Mouse (Mus musculus) CH12.LX (cell line): ENCODE measurements around the gene Ppara. TPM values are rescaled to one million over a fixed set of nuclear protein-coding genes. Genes with fewer than 3 reads are reported as not detected.
A peak's percentile ranks its signal among the peaks of the same experiment; 100 is the strongest.

Experiments
- DNase-seq: peaks from one replicate; pipeline ENCODE4 v3.0.0-alpha.2; 2013; ENCODE audit errors: extremely low read depth
- H3K27ac ChIP-seq: 2 replicates; pipeline ENCODE4 v1.5.1; 2012; ENCODE audit warnings: low read depth, mild to moderate bottlenecking, control low read depth, moderate library complexity; ENCODE audit not compliant: insufficient read depth
- H3K27me3 ChIP-seq: replicated peaks from 2 replicates; pipeline ENCODE3; 2012; ENCODE audit warnings: inconsistent platforms
- H3K36me3 ChIP-seq, 2 experiments: replicated peaks in 1 of 2; 2 replicates each; pipeline versions ENCODE3 to v1.6.1; 2012; ENCODE audit warnings: inconsistent platforms in 1 of 2, low read length in 1 of 2, mild to moderate bottlenecking in 1 of 2, mixed read lengths in 1 of 2, moderate library complexity in 1 of 2; ENCODE audit not compliant: control insufficient read depth in 1 of 2, insufficient read depth in 1 of 2
- H3K4me1 ChIP-seq, 2 experiments: 2 replicates each; pipeline ENCODE4 v1.6.1; 2012; ENCODE audit warnings: inconsistent platforms in 1 of 2, moderate library complexity in 1 of 2; ENCODE audit not compliant: insufficient read depth in 2 of 2, control insufficient read depth in 1 of 2
- H3K4me2 ChIP-seq: 2 replicates; pipeline ENCODE4 v1.6.1; 2012; ENCODE audit warnings: low read depth, mild to moderate bottlenecking, control low read depth; ENCODE audit not compliant: poor library complexity, insufficient read depth, severe bottlenecking
- H3K4me3 ChIP-seq, 3 experiments: fragments of 150-350 bp in 1 of 3; sonication (generic) in 1 of 3; replicated peaks in 1 of 3; 2 replicates each; pipeline versions ENCODE3 to v1.5.1; 2011 to 2012; ENCODE audit warnings: low read depth in 2 of 3, low read length in 2 of 3, mild to moderate bottlenecking in 2 of 3, moderate library complexity in 2 of 3, control low read depth in 1 of 3, improper control_type of control experiment in 1 of 3, inconsistent platforms in 1 of 3, mixed read lengths in 1 of 3; ENCODE audit not compliant: poor library complexity in 1 of 3
- H3K79me2 ChIP-seq: replicated peaks from 2 replicates; pipeline ENCODE4 v1.6.1; 2012; ENCODE audit warnings: mild to moderate bottlenecking, moderate library complexity; ENCODE audit not compliant: control insufficient read depth, poor library complexity, insufficient read depth, severe bottlenecking; ENCODE audit errors: extremely low read depth
- H3K9ac ChIP-seq: 2 replicates; pipeline ENCODE4 v1.6.1; 2012; ENCODE audit warnings: low read depth, mild to moderate bottlenecking, control low read depth, moderate library complexity; ENCODE audit not compliant: insufficient read depth
- H3K9me3 ChIP-seq: replicated peaks from 2 replicates; pipeline ENCODE3; 2012; ENCODE audit warnings: low read length, inconsistent platforms, mixed read lengths
- BHLHE40 ChIP-seq: IDR thresholded peaks from 2 replicates; pipeline ENCODE4 v1.6.1; 2011; ENCODE audit warnings: mild to moderate bottlenecking, low read depth, low read length, improper control_type of control experiment
- CHD2 ChIP-seq: IDR thresholded peaks from 2 replicates; pipeline ENCODE4 v1.6.1; 2011; ENCODE audit warnings: low read length, improper control_type of control experiment
- CTCF ChIP-seq, 2 experiments: IDR thresholded peaks in 1 of 2; conservative IDR thresholded peaks in 1 of 2; 2 replicates each; pipeline ENCODE4 v1.5.1; 2011 to 2012; ENCODE audit warnings: low read depth in 2 of 2, low read length in 2 of 2, improper control_type of control experiment in 1 of 2, inconsistent platforms in 1 of 2, mild to moderate bottlenecking in 1 of 2, moderate library complexity in 1 of 2
- ELF1 ChIP-seq: IDR thresholded peaks from 2 replicates; pipeline ENCODE4 v1.6.1; 2014; ENCODE audit warnings: low read depth, mild to moderate bottlenecking, inconsistent platforms, low read length, improper control_type of control experiment
- EP300 ChIP-seq: IDR thresholded peaks from 2 replicates; pipeline ENCODE4 v1.6.1; 2011; ENCODE audit warnings: low read length, improper control_type of control experiment
- ETS1 ChIP-seq: conservative IDR thresholded peaks from 2 replicates; pipeline ENCODE4 v1.6.1; 2012; ENCODE audit warnings: low read depth, mild to moderate bottlenecking, inconsistent platforms, low read length, improper control_type of control experiment, moderate library complexity
- IRF4 ChIP-seq: IDR thresholded peaks from 2 replicates; pipeline ENCODE4 v1.6.1; 2014; ENCODE audit warnings: low read depth, mild to moderate bottlenecking, inconsistent platforms, low read length, improper control_type of control experiment
- JUN ChIP-seq: IDR thresholded peaks from 2 replicates; pipeline ENCODE4 v1.6.1; 2011; ENCODE audit warnings: low read depth, mild to moderate bottlenecking, low read length, improper control_type of control experiment, moderate library complexity; ENCODE audit not compliant: insufficient read depth
- JUND ChIP-seq: conservative IDR thresholded peaks from 2 replicates; pipeline ENCODE4 v1.6.1; 2011; ENCODE audit warnings: low read depth, low read length, improper control_type of control experiment
- KAT2A ChIP-seq: IDR thresholded peaks from 2 replicates; pipeline ENCODE4 v1.6.1; 2012; ENCODE audit warnings: low read length, improper control_type of control experiment, inconsistent platforms; ENCODE audit not compliant: insufficient replicate concordance
- MAFK ChIP-seq: IDR thresholded peaks from 2 replicates; pipeline ENCODE4 v1.6.1; 2011; ENCODE audit warnings: low read length, improper control_type of control experiment; ENCODE audit not compliant: insufficient replicate concordance
- MAZ ChIP-seq: IDR thresholded peaks from 2 replicates; pipeline ENCODE4 v1.6.1; 2012; ENCODE audit warnings: low read depth, mild to moderate bottlenecking, inconsistent platforms, low read length, improper control_type of control experiment, moderate library complexity
- MXI1 ChIP-seq: IDR thresholded peaks from 2 replicates; pipeline ENCODE4 v1.6.1; 2011; ENCODE audit warnings: mild to moderate bottlenecking, low read depth, low read length, improper control_type of control experiment
- NELFE ChIP-seq: IDR thresholded peaks from 2 replicates; pipeline ENCODE4 v1.6.1; 2011; ENCODE audit warnings: low read depth, low read length, improper control_type of control experiment
- NRF1 ChIP-seq: IDR thresholded peaks from 2 replicates; pipeline ENCODE4 v1.6.1; 2014; ENCODE audit warnings: low read depth, mild to moderate bottlenecking, inconsistent platforms, low read length, improper control_type of control experiment, moderate library complexity
- PAX5 ChIP-seq: IDR thresholded peaks from 2 replicates; pipeline ENCODE4 v1.6.1; 2012; ENCODE audit warnings: low read length, inconsistent platforms, mixed read lengths
- RAD21 ChIP-seq: IDR thresholded peaks from 2 replicates; pipeline ENCODE4 v1.6.1; 2011; ENCODE audit warnings: low read depth, mild to moderate bottlenecking, low read length, improper control_type of control experiment, moderate library complexity
- SIN3A ChIP-seq: IDR thresholded peaks from 2 replicates; pipeline ENCODE4 v1.6.1; 2012; ENCODE audit warnings: low read length, improper control_type of control experiment, inconsistent platforms
- TBP ChIP-seq: conservative IDR thresholded peaks from 2 replicates; pipeline ENCODE4 v1.6.1; 2011; ENCODE audit warnings: low read depth, low read length, improper control_type of control experiment
- UBTF ChIP-seq: IDR thresholded peaks from 2 replicates; pipeline ENCODE4 v1.6.1; 2012; ENCODE audit warnings: low read depth, mild to moderate bottlenecking, inconsistent platforms, low read length, improper control_type of control experiment, moderate library complexity
- USF1 ChIP-seq: IDR thresholded peaks from 2 replicates; pipeline ENCODE4 v1.6.1; 2014; ENCODE audit warnings: low read depth, mild to moderate bottlenecking, inconsistent platforms, low read length, improper control_type of control experiment
- ZC3H11A ChIP-seq: IDR thresholded peaks from 2 replicates; pipeline ENCODE4 v1.6.1; 2012; ENCODE audit warnings: low read depth, mild to moderate bottlenecking, inconsistent platforms, low read length, improper control_type of control experiment
- ZKSCAN1 ChIP-seq: IDR thresholded peaks from 2 replicates; pipeline ENCODE4 v1.6.1; 2012; ENCODE audit warnings: low read depth, inconsistent platforms, low read length, improper control_type of control experiment, borderline replicate concordance
- ZMIZ1 ChIP-seq: IDR thresholded peaks from 2 replicates; pipeline ENCODE4 v1.6.1; 2012; ENCODE audit warnings: low read depth, mild to moderate bottlenecking, inconsistent platforms, low read length, improper control_type of control experiment
- dilution Hi-C: fragments of 300-500 bp; cut with MboI; formaldehyde crosslinking; loops from 2 replicates; pipeline ENCODE4 v1.14.3; 2020; ENCODE audit warnings: low sequenced_read_pairs; ENCODE audit not compliant: extremely low pct_unique_long_range_greater_than_20kb, extremely low pct_ligation_motif_present
- in situ Hi-C: fragments of 300-500 bp; cut with MboI; formaldehyde crosslinking; loops from 3 replicates; pipeline ENCODE4 v1.14.3; 2019; ENCODE audit warnings: low sequenced_read_pairs, low pct_ligation_motif_present, low pct_unique_long_range_greater_than_20kb, mixed read lengths
- polyA plus RNA-seq: library from polyadenylated mRNA; unstranded; fragments of >175 nt; gene quantifications from 2 replicates; pipeline ENCODE4 v1.2.1, GENCODE M21; 2012; ENCODE audit warnings: low read depth; ENCODE audit not compliant: insufficient read length
- total RNA-seq, 2 experiments: library from RNA; depleted of rRNA; stranded (reverse); fragments of 300-350 nt in 1 of 2; fragments of >200 nt in 1 of 2; gene quantifications; 2 replicates each; pipeline ENCODE4 v1.2.3; 2012 to 2014

Gene Ppara
- total and polyA plus RNA-seq, 3 experiments = not detected

- TF ChIP-seq TBP (no peak), JUN (no peak), SIN3A (no peak), ZKSCAN1 (no peak), MAZ (no peak), ELF1 (no peak), CHD2 (no peak), NELFE (no peak), ZC3H11A (no peak), EP300 (no peak), PAX5 (no peak)
- TF ChIP-seq, all 38 proteins: peak for 0
- H3K4me2 ChIP-seq = no peak overlapping the region
- H3K9ac ChIP-seq = no peak overlapping the region
- in situ Hi-C loops (no loop called here), dilution Hi-C loops (no loop called here)
- H3K27ac ChIP-seq = no peak overlapping the region
- H3K27me3 ChIP-seq = peaks cover 39% of the 10 kb centered on the region
- H3K36me3 ChIP-seq = no peaks in the 10 kb centered on the region
- DNase-seq = no peak
- H3K9me3 ChIP-seq = no peaks in the 10 kb centered on the region
- no peaks in the 10 kb centered on the region for H3K79me2 ChIP-seq
- H3K4me3 ChIP-seq = no peak overlapping the region
- H3K4me1 ChIP-seq = peaks cover 8 to 27% of the 10 kb centered on the region in 2 experiments
Observed at GRCm38 (mm10) chr15:85828071-85828470, 93.3 kb downstream of the Ppara start.

- H3K36me3 ChIP-seq = peaks cover 0 to 2% of the 10 kb centered on the region in 2 experiments
- in situ Hi-C loops (no loop called here), dilution Hi-C loops (no loop called here)
- no peak overlapping the region for H3K4me2 ChIP-seq
- H3K9ac ChIP-seq = no peak overlapping the region
- H3K9me3 ChIP-seq = no peaks in the 10 kb centered on the region
- no peak overlapping the region for H3K4me3 ChIP-seq
- peaks cover 8 to 31% of the 10 kb centered on the region in 2 experiments for H3K4me1 ChIP-seq
- H3K27me3 ChIP-seq = peaks cover 28% of the 10 kb centered on the region
- no peaks in the 10 kb centered on the region for H3K79me2 ChIP-seq
- DNase-seq = no peak
- no peak overlapping the region for H3K27ac ChIP-seq
- TF ChIP-seq MXI1 = no peak
- TF ChIP-seq KAT2A = no peak
Observed at GRCm38 (mm10) chr15:85829470-85829869, 94.7 kb downstream of the Ppara start.

- Histone ChIP-seq H3K36me3 (peaks cover 0 to 19% of the 10 kb centered on the region in 2 experiments), H3K9me3 (no peaks in the 10 kb centered on the region), H3K4me3 (peak within 1 kb of the TSS; percentile 68 to 90 (median 69)), H3K4me2 (peak within 1 kb of the TSS; percentile 95), H3K27ac (no peak within 1 kb of the TSS), H3K4me1 (peaks cover 8 to 31% of the 10 kb centered on the region in 2 experiments), H3K9ac (peak within 1 kb of the TSS; percentile 89), H3K79me2 (no peaks in the 10 kb centered on the region), H3K27me3 (peaks cover 11% of the 10 kb centered on the region)
- DNase-seq = peak; percentile 86
- dilution Hi-C loops = no loop called here
- in situ Hi-C loops = no loop called here
- TF ChIP-seq SIN3A = no peak; the same call in 1 of the 2 replicates
- peak; percentile 87 for TF ChIP-seq ELF1
- TF ChIP-seq BHLHE40 = no peak
- no peak for TF ChIP-seq JUND
- no peak for TF ChIP-seq CTCF (conservative IDR thresholded peaks at IDR 0.05 in 1 of 2, IDR thresholded peaks at IDR 0.05 in 1 of 2; ENCODE audit: low read depth in 2 of 2, low read length in 2 of 2)
- TF ChIP-seq MXI1 = peak; percentile 85
- no peak for TF ChIP-seq RAD21
- no peak for TF ChIP-seq EP300
- TF ChIP-seq MAFK = no peak
- TF ChIP-seq ZMIZ1 = peak; percentile 48; the same call in 1 of the 2 replicates
- no peak for TF ChIP-seq ZKSCAN1
- TF ChIP-seq UBTF = no peak
- 0 out of 2 replicates have a peak, but pooled peaks have one; percentile 21 for TF ChIP-seq IRF4
- TF ChIP-seq USF1 = no peak
- TF ChIP-seq NELFE = peak; percentile 80
- TF ChIP-seq ETS1 = no peak
- no peak for TF ChIP-seq ZC3H11A
- peak; percentile 96 for TF ChIP-seq NRF1
Observed at GRCm38 (mm10) chr15:85831954-85832590, 97.3 kb downstream of the Ppara start, which contains the start of gene Ttc38. Ttc38 (plus strand) TSS chr15:85832306.
